9 mouse cellular contexts compared by ENCODE assay signal in the genomic region with DNA sequence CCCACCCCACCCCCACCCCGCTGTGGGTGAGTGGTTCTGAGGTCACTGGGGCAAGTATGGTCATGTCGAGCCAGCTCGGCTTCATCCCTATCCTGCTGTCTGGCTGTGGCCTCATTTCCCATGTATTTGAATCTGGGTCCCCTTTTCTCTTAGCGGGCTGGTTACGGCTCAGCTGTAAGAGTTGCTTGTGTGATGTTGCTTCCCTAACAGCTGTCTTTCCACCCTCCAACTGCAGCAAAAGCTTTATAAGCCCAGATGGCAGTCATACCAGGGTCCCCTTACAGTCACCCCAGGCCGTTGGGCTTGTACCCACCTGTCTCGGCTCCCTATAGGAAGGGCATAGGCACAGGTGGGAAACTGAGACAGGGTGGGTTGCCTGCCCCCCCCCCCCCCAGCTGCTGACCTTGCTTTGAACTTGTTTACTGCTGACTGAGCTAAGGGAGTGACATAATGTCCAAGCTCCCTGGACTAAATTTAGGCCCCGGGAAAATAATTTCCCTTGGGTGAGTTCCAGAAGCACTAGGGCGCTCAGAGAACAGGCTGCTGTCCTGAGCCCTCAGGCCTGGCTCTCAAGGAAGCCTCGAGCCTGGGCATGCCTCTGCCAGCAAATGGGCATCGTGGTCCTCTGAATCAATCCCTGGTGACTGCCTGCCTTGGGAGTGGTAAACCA. TPM values are rescaled to one million over a fixed set of nuclear protein-coding genes. Genes with fewer than 3 reads are reported as not detected.
DNase-seq lines count a peak whose midpoint lies in the region; ATAC-seq and TF ChIP-seq lines count a peak whose summit lies in the region.
"Had no signal": no experiment of that assay in that cellular context is flagged by ENCODE, and none has a peak within 500 bp of the region (broad histone marks: within the 10 kb centered on the region; RNA-seq: fewer than 3 reads in every experiment).

No protein-coding gene starts in this region.

- no peak for DNase-seq in hindbrain, embryonic 10.5 days (ENCODE audit: low spot score)
- peak; percentile 78 for DNase-seq in embryonic facial prominence, embryonic 14.5 days (ENCODE audit: low spot score)
- DNase-seq in lung, postnatal 25 days (ENCODE audit: low spot score) = peak; percentile 81
- DNase-seq in right cerebral cortex, postnatal 36 days (ENCODE audit: low spot score in 2 of 2) = no peak
- no peak for DNase-seq in layer of hippocampus, postnatal 10 days (ENCODE audit: low spot score in 2 of 2)
- no peak for DNase-seq in forebrain, postnatal 0 days
- DNase-seq: liver, embryonic 13.5 days had no signal

- peak overlapping the region; percentile 49 for H3K27ac ChIP-seq in hindbrain, embryonic 16.5 days (ENCODE audit: low read depth, low read length)
- H3K27ac ChIP-seq in hindbrain, embryonic 10.5 days = no peak overlapping the region
- H3K27ac ChIP-seq in embryonic facial prominence, embryonic 14.5 days (replicated peaks; ENCODE audit: low read depth, low read length) = no peak overlapping the region
- 0 out of 2 replicates have a peak overlapping the region, but pooled peaks have one; percentile 13 for H3K27ac ChIP-seq in intestine, embryonic 15.5 days
- H3K27ac ChIP-seq in forebrain, postnatal 0 days (ENCODE audit: low read depth, low read length) = no peak overlapping the region
- H3K27ac ChIP-seq: liver, embryonic 13.5 days had no signal

- no peak overlapping the region for H3K4me3 ChIP-seq in hindbrain, embryonic 16.5 days (ENCODE audit: low read length)
- no peak overlapping the region for H3K4me3 ChIP-seq in hindbrain, embryonic 10.5 days
- no peak overlapping the region for H3K4me3 ChIP-seq in embryonic facial prominence, embryonic 14.5 days (ENCODE audit: low read depth, low read length)
- H3K4me3 ChIP-seq in intestine, embryonic 15.5 days (replicated peaks) = no peak overlapping the region
- no peak overlapping the region for H3K4me3 ChIP-seq in forebrain, postnatal 0 days (ENCODE audit: low read depth, low read length)
- H3K4me3 ChIP-seq: liver, embryonic 13.5 days had no signal

- no peak for TF ChIP-seq CTCF in forebrain, postnatal 0 days (IDR thresholded peaks at IDR 0.05; ENCODE audit: low read depth)

- WGBS in hindbrain, embryonic 16.5 days = 79% methylated on average over 11 of the region's 11 CpGs
- WGBS in hindbrain, embryonic 10.5 days = 92% methylated on average over 11 of the region's 11 CpGs
- 72% methylated on average over 10 of the region's 11 CpGs for WGBS in embryonic facial prominence, embryonic 14.5 days
- WGBS in intestine, embryonic 15.5 days = 74% methylated on average over 11 of the region's 11 CpGs
- 88% methylated on average over 11 of the region's 11 CpGs for WGBS in forebrain, postnatal 0 days

- ATAC-seq in hindbrain, embryonic 16.5 days = no peak; the same call in 1 of the 2 replicates
- peak; percentile 86 for ATAC-seq in embryonic facial prominence, embryonic 14.5 days (ENCODE audit: low read depth)
- no peak for ATAC-seq in intestine, embryonic 15.5 days
- no peak for ATAC-seq in forebrain, postnatal 0 days

- no peaks in the 10 kb centered on the region for H3K9me3 ChIP-seq in hindbrain, embryonic 16.5 days (ENCODE audit: control insufficient read depth, low read length)
- no peaks in the 10 kb centered on the region for H3K9me3 ChIP-seq in hindbrain, embryonic 10.5 days
- H3K9me3 ChIP-seq in embryonic facial prominence, embryonic 14.5 days (ENCODE audit: control insufficient read depth, low read length) = no peaks in the 10 kb centered on the region
- H3K9me3 ChIP-seq in intestine, embryonic 15.5 days = no peaks in the 10 kb centered on the region
- no peaks in the 10 kb centered on the region for H3K9me3 ChIP-seq in forebrain, postnatal 0 days (ENCODE audit: low read length)
- H3K9me3 ChIP-seq: liver, embryonic 13.5 days had no signal

- H3K27me3 ChIP-seq in hindbrain, embryonic 16.5 days (replicated peaks; ENCODE audit: control insufficient read depth, insufficient read depth, low read length) = no peaks in the 10 kb centered on the region
- no peaks in the 10 kb centered on the region for H3K27me3 ChIP-seq in hindbrain, embryonic 10.5 days (ENCODE audit: insufficient read depth, poor library complexity, severe bottlenecking)
- H3K27me3 ChIP-seq in embryonic facial prominence, embryonic 14.5 days (replicated peaks; ENCODE audit: control insufficient read depth, insufficient read depth, low read length) = no peaks in the 10 kb centered on the region
- no peaks in the 10 kb centered on the region for H3K27me3 ChIP-seq in intestine, embryonic 15.5 days (replicated peaks)
- no peaks in the 10 kb centered on the region for H3K27me3 ChIP-seq in forebrain, postnatal 0 days (ENCODE audit: insufficient read depth, low read length)
- H3K27me3 ChIP-seq: liver, embryonic 13.5 days had no signal

- H3K4me1 ChIP-seq in hindbrain, embryonic 16.5 days (ENCODE audit: control insufficient read depth, insufficient read depth, low read depth, low read length) = no peaks in the 10 kb centered on the region
- no peaks in the 10 kb centered on the region for H3K4me1 ChIP-seq in hindbrain, embryonic 10.5 days (replicated peaks)
- no peaks in the 10 kb centered on the region for H3K4me1 ChIP-seq in embryonic facial prominence, embryonic 14.5 days (ENCODE audit: control insufficient read depth, insufficient read depth, low read length)
- H3K4me1 ChIP-seq in intestine, embryonic 15.5 days (replicated peaks) = no peaks in the 10 kb centered on the region
- no peaks in the 10 kb centered on the region for H3K4me1 ChIP-seq in forebrain, postnatal 0 days (ENCODE audit: insufficient read depth)
- H3K4me1 ChIP-seq: liver, embryonic 13.5 days had no signal

- peaks cover 25% of the 10 kb centered on the region for H3K36me3 ChIP-seq in hindbrain, embryonic 16.5 days (ENCODE audit: control insufficient read depth, insufficient read depth, low read length)
- H3K36me3 ChIP-seq in hindbrain, embryonic 10.5 days = peaks cover 99% of the 10 kb centered on the region
- peaks cover 91% of the 10 kb centered on the region for H3K36me3 ChIP-seq in embryonic facial prominence, embryonic 14.5 days (ENCODE audit: control insufficient read depth, insufficient read depth, low read length)
- peaks cover 24% of the 10 kb centered on the region for H3K36me3 ChIP-seq in intestine, embryonic 15.5 days
- H3K36me3 ChIP-seq in forebrain, postnatal 0 days (ENCODE audit: insufficient read depth) = peaks cover 67% of the 10 kb centered on the region

- H3K4me2 ChIP-seq in hindbrain, embryonic 16.5 days (ENCODE audit: low read length) = no peak overlapping the region
- H3K4me2 ChIP-seq in embryonic facial prominence, embryonic 14.5 days (ENCODE audit: low read depth, low read length) = no peak overlapping the region
- H3K4me2 ChIP-seq in intestine, embryonic 15.5 days (replicated peaks) = no peak overlapping the region
- no peak overlapping the region for H3K4me2 ChIP-seq in forebrain, postnatal 0 days (ENCODE audit: low read depth)
- H3K4me2 ChIP-seq: liver, embryonic 13.5 days had no signal

- no peak overlapping the region for H3K9ac ChIP-seq in hindbrain, embryonic 16.5 days (ENCODE audit: low read depth, low read length)
- no peak overlapping the region for H3K9ac ChIP-seq in embryonic facial prominence, embryonic 14.5 days (ENCODE audit: low read depth, low read length)
- no peak overlapping the region for H3K9ac ChIP-seq in intestine, embryonic 15.5 days
- H3K9ac ChIP-seq in forebrain, postnatal 0 days = no peak overlapping the region
- H3K9ac ChIP-seq: liver, embryonic 13.5 days had no signal

RNA-seq across cellular contexts. Expression of a gene that starts 20.8 kb away (rescaled TPM):
- 31.1 and 36.7 TPM in 2 replicates for polyA plus RNA-seq in hindbrain, embryonic 16.5 days (2015; fragmentation: Nextera tagmentation; extraction: Ambion mirVana)
- 42.9 and 48.0 TPM in 2 replicates for polyA plus RNA-seq in hindbrain, embryonic 10.5 days (2016; fragmentation: Nextera tagmentation; extraction: Ambion mirVana)
- 19.1 and 19.7 TPM in 2 replicates for polyA plus RNA-seq in embryonic facial prominence, embryonic 14.5 days (2014; fragmentation: Nextera tagmentation; extraction: Ambion mirVana)
- polyA plus RNA-seq in intestine, embryonic 15.5 days (2015; fragmentation: Nextera tagmentation; extraction: Ambion mirVana) = 15.9 and 16.4 TPM in 2 replicates
- total RNA-seq in layer of hippocampus, postnatal 10 days (2021) = 10 to 100 TPM; 72.7 to 78.5 TPM
- 47.9 and 56.0 TPM in 2 replicates for total RNA-seq in forebrain, postnatal 0 days (2014; rRNA removed)
- 37.2 and 38.3 TPM in 2 replicates for polyA plus RNA-seq in forebrain, postnatal 0 days (2015; fragmentation: Nextera tagmentation; extraction: Ambion mirVana)

RNA-seq across cellular contexts. Expression of a gene that starts 30.2 kb away (rescaled TPM):
- 15.2 and 20.7 TPM in 2 replicates for polyA plus RNA-seq in hindbrain, embryonic 16.5 days (2015; fragmentation: Nextera tagmentation; extraction: Ambion mirVana)
- polyA plus RNA-seq in hindbrain, embryonic 10.5 days (2016; fragmentation: Nextera tagmentation; extraction: Ambion mirVana) = 18.0 and 18.8 TPM in 2 replicates
- polyA plus RNA-seq in embryonic facial prominence, embryonic 14.5 days (2014; fragmentation: Nextera tagmentation; extraction: Ambion mirVana) = 17.7 and 18.8 TPM in 2 replicates
- 19.2 and 22.4 TPM in 2 replicates for polyA plus RNA-seq in intestine, embryonic 15.5 days (2015; fragmentation: Nextera tagmentation; extraction: Ambion mirVana)
- total RNA-seq in layer of hippocampus, postnatal 10 days (2021) = 10 to 100 TPM; 22.3 to 22.7 TPM
- total RNA-seq in forebrain, postnatal 0 days (2014; rRNA removed) = 14.2 and 17.4 TPM in 2 replicates
- 8.4 and 13.3 TPM in 2 replicates for polyA plus RNA-seq in forebrain, postnatal 0 days (2015; fragmentation: Nextera tagmentation; extraction: Ambion mirVana)

Comparison
In these comparisons a context has a peak if more than half of its experiments do, and no peak if none do; other contexts are left out.
1. H3K27ac ChIP-seq: peak in hindbrain, embryonic 16.5 days (single experiment) and intestine, embryonic 15.5 days (single experiment); none in hindbrain, embryonic 10.5 days (single experiment), embryonic facial prominence, embryonic 14.5 days (single experiment) and forebrain, postnatal 0 days (single experiment).
2. DNase-seq: peak in embryonic facial prominence, embryonic 14.5 days (single experiment) and lung, postnatal 25 days (single experiment); none in hindbrain, embryonic 10.5 days (single experiment), right cerebral cortex, postnatal 36 days (0 of 2), layer of hippocampus, postnatal 10 days (0 of 2) and forebrain, postnatal 0 days (single experiment).